Mouse (Mus musculus) cerebral cortex, adult 2 months (tissue): ENCODE measurements around the gene Pitpna.

ENCODE experiments used
- WGBS: fragments of 180-500 bp; shearing (Covaris S2); methylation state at CpG from one replicate; pipeline ENCODE4 v1.1.7; 2018; 5-methylcytosine and 5-hydroxymethylcytosine counted together

Gene Pitpna

GRCm38 (mm10) chr11:75658311-75658710 is 70.4 kb downstream of the Pitpna start:
- 94% methylated on average over 13 of the region's 13 CpGs for WGBS

GRCm38 (mm10) chr11:75658996-75659750 is 71.3 kb downstream of the Pitpna start:
- WGBS, result 71% methylated on average over 14 of the region's 14 CpGs

GRCm38 (mm10) chr11:75660081-75660590 is 72.2 kb downstream of the Pitpna start:
- WGBS, result 90% methylated on average over 12 of the region's 12 CpGs

GRCm38 (mm10) chr11:75660941-75661800 is 73.3 kb downstream of the Pitpna start:
- WGBS, result 79% methylated on average over 21 of the region's 21 CpGs

GRCm38 (mm10) chr11:75662131-75662530 is 74.2 kb downstream of the Pitpna start:
- WGBS, result 94% methylated on average over 7 of the region's 7 CpGs

- 94% methylated on average over 6 of the region's 6 CpGs for WGBS
These were observed 78.4 kb downstream of the Pitpna start for GRCm38 (mm10) chr11:75666296-75666695.

- WGBS, result 87% methylated on average over 3 of the region's 3 CpGs
These were observed 80.7 kb downstream of the Pitpna start for GRCm38 (mm10) chr11:75668621-75669020.

- 90% methylated on average over 11 of the region's 11 CpGs for WGBS
These were observed 81.4 kb downstream of the Pitpna start for GRCm38 (mm10) chr11:75669176-75669852.

- WGBS, result 92% methylated on average over 12 of the region's 12 CpGs
These were observed 81.9 kb downstream of the Pitpna start for GRCm38 (mm10) chr11:75669853-75670200.

GRCm38 (mm10) chr11:75671426-75672180 is 83.7 kb downstream of the Pitpna start:
- 91% methylated on average over 22 of the region's 22 CpGs for WGBS

- 89% methylated on average over 5 of the region's 5 CpGs for WGBS
These were observed 85.5 kb downstream of the Pitpna start for GRCm38 (mm10) chr11:75673411-75673810.

GRCm38 (mm10) chr11:75674875-75675274 is 87.0 kb downstream of the Pitpna start:
- WGBS, result 87% methylated on average over 3 of the region's 3 CpGs

- 88% methylated on average over 3 of the region's 3 CpGs for WGBS
These were observed 90.2 kb downstream of the Pitpna start for GRCm38 (mm10) chr11:75677881-75678746.
